Mouse (Mus musculus) myocyte (in vitro differentiated cells): ENCODE results near the gene Pprc1.

ENCODE experiments used
- POLR2A ChIP-seq: IDR thresholded peaks from one replicate; pipeline ENCODE4 v1.6.1; 2011; ENCODE audit warnings: low read depth, mild to moderate bottlenecking, control low read depth, moderate library complexity; ENCODE audit not compliant: insufficient read length
- POLR2AphosphoS2 ChIP-seq: IDR thresholded peaks from one replicate; pipeline ENCODE4 v1.6.1; 2011; ENCODE audit warnings: low read depth, control low read depth; ENCODE audit not compliant: insufficient read length
- REST ChIP-seq: IDR thresholded peaks from one replicate; pipeline ENCODE4 v1.6.1; 2011; ENCODE audit warnings: mild to moderate bottlenecking, control low read depth, moderate library complexity; ENCODE audit not compliant: insufficient read depth, insufficient read length
- TCF12 ChIP-seq: IDR thresholded peaks from one replicate; pipeline ENCODE4 v1.6.1; 2011; ENCODE audit warnings: mild to moderate bottlenecking, control low read depth; ENCODE audit not compliant: poor library complexity, insufficient read depth, severe bottlenecking
- USF1 ChIP-seq: IDR thresholded peaks from one replicate; pipeline ENCODE4 v1.6.1; 2011; ENCODE audit warnings: low read depth, mild to moderate bottlenecking, control low read depth, moderate library complexity

DNA sequence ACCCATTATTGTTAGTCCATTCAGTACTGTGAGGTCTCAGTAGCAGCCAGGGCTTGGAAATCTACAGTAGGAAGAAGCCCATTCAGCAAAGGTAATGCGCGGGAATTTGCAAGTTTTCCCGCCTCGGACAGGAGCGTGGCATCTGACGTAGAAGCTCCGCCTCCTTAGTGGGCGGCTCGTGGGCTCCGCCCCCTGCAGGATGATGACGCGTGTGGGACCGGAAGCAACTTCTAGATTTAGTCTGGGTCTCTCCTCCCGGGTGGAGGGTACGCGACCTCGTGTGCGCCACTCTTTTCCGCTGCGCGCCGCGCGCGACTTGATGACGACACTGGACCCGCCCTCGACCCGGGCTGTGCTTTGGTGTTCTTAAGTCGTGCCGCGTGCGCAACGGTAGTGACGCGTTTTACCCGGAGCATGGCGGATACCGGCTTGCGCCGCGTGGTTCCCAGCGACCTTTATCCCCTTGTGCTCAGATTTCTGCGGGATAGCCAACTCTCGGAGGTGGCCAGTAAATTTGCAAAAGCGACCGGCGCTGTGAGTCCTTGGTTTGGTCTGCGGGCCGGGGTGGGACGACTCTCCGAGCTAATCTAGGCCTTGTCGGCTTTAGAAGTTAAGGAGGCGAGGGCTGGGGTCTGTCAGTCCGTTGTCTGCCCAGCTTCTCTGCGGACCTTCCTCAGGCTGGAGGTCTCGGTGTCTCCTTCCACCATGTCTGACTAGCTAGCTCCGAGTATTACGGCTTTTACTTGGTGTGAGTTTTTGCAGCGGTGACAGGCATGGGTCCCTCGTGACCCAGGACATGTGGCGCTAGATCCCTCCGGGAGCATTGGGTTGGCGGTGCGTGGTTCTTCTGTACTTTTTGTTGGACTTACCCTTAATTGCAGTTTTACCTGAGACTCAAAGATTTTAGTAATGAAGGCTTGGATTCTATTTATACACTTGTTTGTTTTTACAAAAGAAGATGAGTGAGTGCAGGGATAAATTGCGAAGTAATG, 31.2 kb downstream of the Pprc1 start, which contains the start of gene Nolc1:
- TF ChIP-seq TCF12 (no peak), POLR2A (peak; percentile 99), POLR2AphosphoS2 (peak; percentile 96), USF1 (peak; percentile 29), REST (no peak)
